Mouse (Mus musculus) hindbrain, embryonic 12.5 days (tissue): Measurements from ENCODE around the gene Fst. TPM values are rescaled to one million over a fixed set of nuclear protein-coding genes. Genes with fewer than 3 reads are reported as not detected.

Source experiments
- ATAC-seq: fragments of 200-750 bp; cut with Nextera tagmentation; 2 replicates; pipeline ENCODE4 v1.8.0; 2017; ENCODE audit warnings: moderate TSS enrichment; ENCODE audit not compliant: low FRiP score
- H3K27ac ChIP-seq: fragments of 300-500 bp; sonication (generic); 2 replicates; pipeline ENCODE4 v1.5.1; 2016; ENCODE audit warnings: mild to moderate bottlenecking
- H3K27me3 ChIP-seq: fragments of 300-500 bp; sonication (generic); 2 replicates; pipeline ENCODE4 v1.6.1; 2016; ENCODE audit warnings: mild to moderate bottlenecking
- H3K36me3 ChIP-seq: fragments of 300-500 bp; sonication (generic); 2 replicates; pipeline ENCODE4 v1.6.1; 2016; ENCODE audit warnings: mild to moderate bottlenecking
- H3K4me1 ChIP-seq: fragments of 300-500 bp; sonication (generic); 2 replicates; pipeline ENCODE4 v1.6.1; 2016
- H3K4me2 ChIP-seq: fragments of 300-500 bp; sonication (generic); replicated peaks from 2 replicates; pipeline ENCODE4 v1.6.1; 2016; ENCODE audit warnings: mild to moderate bottlenecking
- H3K4me3 ChIP-seq: fragments of 300-500 bp; sonication (generic); 2 replicates; pipeline ENCODE4 v1.5.1; 2016; ENCODE audit warnings: mild to moderate bottlenecking
- H3K9ac ChIP-seq: fragments of 300-500 bp; sonication (generic); 2 replicates; pipeline ENCODE4 v1.6.1; 2016; ENCODE audit warnings: mild to moderate bottlenecking, moderate library complexity
- H3K9me3 ChIP-seq: fragments of 300-500 bp; sonication (generic); replicated peaks from 2 replicates; pipeline ENCODE4 v1.6.1; 2016; ENCODE audit warnings: mild to moderate bottlenecking
- WGBS: fragments of 180-500 bp; shearing (Covaris S2); methylation state at CpG from one replicate; pipeline ENCODE4 v1.1.7; 2016; 5-methylcytosine and 5-hydroxymethylcytosine counted together
- polyA plus RNA-seq: library from polyadenylated mRNA; unstranded; fragments of >200 nt; fragmentation: Nextera tagmentation; extraction: Ambion mirVana; gene quantifications from 2 replicates; pipeline ENCODE4 v1.2.1, GENCODE M21; 2016

Fst gene
- polyA plus RNA-seq, 1 experiment from 2014 or later, result 11.3 TPM

GRCm38 (mm10) chr13:114406424-114406823, 52.3 kb downstream of the Fst start:
- ATAC-seq, result peak; percentile 46; the same call in 1 of the 2 replicates
- no peaks in the 10 kb centered on the region for H3K9me3 ChIP-seq
- peaks cover 8% of the 10 kb centered on the region; the same call in 1 of the 2 replicates for H3K4me1 ChIP-seq
- no peak overlapping the region for H3K4me2 ChIP-seq
- no peak overlapping the region for H3K4me3 ChIP-seq
- H3K9ac ChIP-seq, result no peak overlapping the region
- no peaks in the 10 kb centered on the region for H3K27me3 ChIP-seq
- WGBS, result 5% methylated on average over 5 of the region's 5 CpGs
- no peaks in the 10 kb centered on the region for H3K36me3 ChIP-seq
- no peak overlapping the region for H3K27ac ChIP-seq

- no peak overlapping the region for H3K4me2 ChIP-seq
- no peak for ATAC-seq
- H3K27ac ChIP-seq, result no peak overlapping the region
- peaks cover 8% of the 10 kb centered on the region; the same call in 1 of the 2 replicates for H3K4me1 ChIP-seq
- H3K27me3 ChIP-seq, result no peaks in the 10 kb centered on the region
- H3K36me3 ChIP-seq, result no peaks in the 10 kb centered on the region
- no peak overlapping the region for H3K4me3 ChIP-seq
- WGBS, result 89% methylated on average over 9 of the region's 9 CpGs
- no peaks in the 10 kb centered on the region for H3K9me3 ChIP-seq
- no peak overlapping the region for H3K9ac ChIP-seq
Measured at GRCm38 (mm10) chr13:114405100-114405715, 53.5 kb downstream of the Fst start.

Other genes with a start within 250 kb of the Fst start
- 278 and 295 TPM in 2 replicates for gene Ndufs4, start 70.7 kb downstream of the Fst start, polyA plus RNA-seq